15 mouse cellular contexts compared by ENCODE assay signal in genomic region chr9:79029456-79029855, GRCm38 (mm10).
"Had no signal": no experiment of that assay in that cellular context is flagged by ENCODE, and none has a peak within 500 bp of the region (broad histone marks: within the 10 kb centered on the region; RNA-seq: fewer than 3 reads in every experiment).

No protein-coding gene starts in this region.

- H3K9me3 ChIP-seq: liver, embryonic 12.5 days; midbrain, embryonic 10.5 days; neural tube, embryonic 15.5 days had no signal

- H3K36me3 ChIP-seq: liver, embryonic 12.5 days; midbrain, embryonic 10.5 days; neural tube, embryonic 15.5 days had no signal

- H3K27me3 ChIP-seq: liver, embryonic 12.5 days; neural tube, embryonic 15.5 days had no signal

- H3K27ac ChIP-seq: kidney, postnatal 0 days; layer of hippocampus, adult 2 months; liver, embryonic 12.5 days; midbrain, embryonic 10.5 days; neural tube, embryonic 15.5 days; stomach, postnatal 0 days had no signal

- DNase-seq: kidney, adult 9 months; kidney, postnatal 4 days; lung, embryonic 14.5 days; lung, postnatal 10 days; lung, postnatal 4 days; midbrain, embryonic 14.5 days; right cerebral cortex, adult 18-20 months; thymus, postnatal 4 days had no signal

- H3K4me2 ChIP-seq: liver, embryonic 12.5 days; lung, embryonic 14.5 days; neural tube, embryonic 15.5 days had no signal

- ATAC-seq: liver, embryonic 12.5 days had no signal

- H3K4me1 ChIP-seq: liver, embryonic 12.5 days; midbrain, embryonic 10.5 days; neural tube, embryonic 15.5 days had no signal

- H3K9ac ChIP-seq: liver, embryonic 12.5 days; lung, embryonic 14.5 days; neural tube, embryonic 15.5 days had no signal

- H3K4me3 ChIP-seq: layer of hippocampus, adult 2 months; liver, embryonic 12.5 days; midbrain, embryonic 10.5 days; myocyte; neural tube, embryonic 15.5 days had no signal
